29 mouse cellular contexts compared by ENCODE assay signal in genomic region chr15:47235631-47236030, GRCm38 (mm10).
"Had no signal": no experiment of that assay in that cellular context is flagged by ENCODE, and none has a peak within 500 bp of the region (broad histone marks: within the 10 kb centered on the region; RNA-seq: fewer than 3 reads in every experiment).

No protein-coding gene starts in this region.

- H3K9me3 ChIP-seq: limb, embryonic 10.5 days; limb, embryonic 12.5 days; limb, embryonic 13.5 days; limb, embryonic 15.5 days; liver, embryonic 13.5 days; liver, embryonic 15.5 days; lung, embryonic 15.5 days; midbrain, embryonic 12.5 days; midbrain, embryonic 13.5 days; midbrain, embryonic 15.5 days had no signal

- H3K36me3 ChIP-seq: limb, embryonic 10.5 days; limb, embryonic 12.5 days; limb, embryonic 13.5 days; limb, embryonic 15.5 days; liver, embryonic 12.5 days; liver, embryonic 13.5 days; liver, embryonic 15.5 days; lung, embryonic 15.5 days; midbrain, embryonic 10.5 days; midbrain, embryonic 12.5 days; midbrain, embryonic 13.5 days; midbrain, embryonic 15.5 days had no signal

- H3K4me3 ChIP-seq: limb, embryonic 10.5 days; limb, embryonic 12.5 days; limb, embryonic 13.5 days; limb, embryonic 15.5 days; liver, embryonic 12.5 days; liver, embryonic 13.5 days; liver, embryonic 15.5 days; lung, embryonic 15.5 days; megakaryocyte, embryonic 14.5 days; midbrain, embryonic 10.5 days; midbrain, embryonic 12.5 days; midbrain, embryonic 13.5 days; midbrain, embryonic 15.5 days; myocyte had no signal

- DNase-seq: left cerebral cortex, postnatal 4 days; liver; liver, embryonic 13.5 days; liver, postnatal 0 days; lung, adult 18-20 months; lung, adult 2 months; lung, embryonic 14.5 days; lung, postnatal 10 days; lung, postnatal 14 days; lung, postnatal 36 days; lung, postnatal 4 days; midbrain, embryonic 14.5 days had no signal

- ATAC-seq: liver, embryonic 12.5 days; liver, postnatal 0 days; lung, postnatal 0 days; midbrain, embryonic 13.5 days; midbrain, embryonic 15.5 days; midbrain, embryonic 16.5 days had no signal

- H3K27me3 ChIP-seq: limb, embryonic 12.5 days; limb, embryonic 13.5 days; limb, embryonic 15.5 days; liver, embryonic 12.5 days; liver, embryonic 13.5 days; liver, embryonic 15.5 days; lung, embryonic 15.5 days; megakaryocyte, embryonic 14.5 days; midbrain, embryonic 12.5 days; midbrain, embryonic 13.5 days; midbrain, embryonic 15.5 days had no signal

- H3K4me1 ChIP-seq: limb, embryonic 10.5 days; limb, embryonic 12.5 days; limb, embryonic 13.5 days; limb, embryonic 15.5 days; liver, embryonic 12.5 days; liver, embryonic 13.5 days; liver, embryonic 15.5 days; lung, embryonic 15.5 days; megakaryocyte, embryonic 14.5 days; midbrain, embryonic 10.5 days; midbrain, embryonic 12.5 days; midbrain, embryonic 13.5 days; midbrain, embryonic 15.5 days had no signal

- H3K9ac ChIP-seq: limb, embryonic 12.5 days; limb, embryonic 13.5 days; limb, embryonic 15.5 days; liver, embryonic 12.5 days; liver, embryonic 13.5 days; liver, embryonic 14.5 days; liver, embryonic 15.5 days; liver, postnatal 0 days; lung, embryonic 14.5 days; lung, embryonic 15.5 days; midbrain, embryonic 12.5 days; midbrain, embryonic 13.5 days; midbrain, embryonic 15.5 days had no signal

- H3K27ac ChIP-seq: limb, embryonic 10.5 days; limb, embryonic 12.5 days; limb, embryonic 13.5 days; limb, embryonic 15.5 days; liver, embryonic 12.5 days; liver, embryonic 13.5 days; liver, embryonic 14.5 days; liver, embryonic 15.5 days; lung, embryonic 15.5 days; macrophage; midbrain, embryonic 10.5 days; midbrain, embryonic 12.5 days; midbrain, embryonic 13.5 days; midbrain, embryonic 15.5 days had no signal
